Mouse (Mus musculus) liver, postnatal 0 days (tissue): ENCODE results near the gene Slc25a22. TPM values are rescaled to one million over a fixed set of nuclear protein-coding genes. Genes with fewer than 3 reads are reported as not detected.

Experiments
- ATAC-seq: fragments of 200-750 bp; cut with Nextera tagmentation; 2 replicates; pipeline ENCODE4 v1.8.0; 2017; ENCODE audit warnings: mild to moderate bottlenecking, moderate library complexity
- DNase-seq: peaks from one replicate; pipeline ENCODE4 v3.0.0-alpha.2; 2016
- H3K27ac ChIP-seq: fragments of 300-500 bp; sonication (generic); 2 replicates; pipeline ENCODE4 v1.5.1; 2014; ENCODE audit warnings: antibody characterized with exemption, moderate library complexity, mild to moderate bottlenecking, low read depth
- H3K27me3 ChIP-seq: fragments of 300-500 bp; sonication (generic); 2 replicates; pipeline ENCODE4 v1.6.1; 2014; ENCODE audit warnings: low read length, control low read depth, mixed read lengths; ENCODE audit not compliant: insufficient read depth
- H3K36me3 ChIP-seq: fragments of 300-500 bp; sonication (generic); replicated peaks from 2 replicates; pipeline ENCODE4 v1.6.1; 2014; ENCODE audit warnings: mild to moderate bottlenecking, control low read depth, low read length, moderate library complexity, mixed read lengths; ENCODE audit not compliant: insufficient read depth
- H3K4me1 ChIP-seq: fragments of 300-500 bp; sonication (generic); 2 replicates; pipeline ENCODE4 v1.6.1; 2014; ENCODE audit warnings: antibody characterized with exemption, mild to moderate bottlenecking, control low read depth; ENCODE audit not compliant: insufficient read depth
- H3K4me2 ChIP-seq: fragments of 300-500 bp; sonication (generic); 2 replicates; pipeline ENCODE4 v1.6.1; 2014; ENCODE audit warnings: low read depth, mild to moderate bottlenecking, low read length, moderate library complexity, mixed read lengths
- H3K4me3 ChIP-seq: fragments of 300-500 bp; sonication (generic); 2 replicates; pipeline ENCODE4 v1.5.1; 2014; ENCODE audit warnings: low read depth, low read length
- H3K9ac ChIP-seq: fragments of 300-500 bp; sonication (generic); replicated peaks from 2 replicates; pipeline ENCODE4 v1.6.1; 2014; ENCODE audit warnings: mild to moderate bottlenecking, moderate library complexity
- H3K9me3 ChIP-seq: fragments of 300-500 bp; sonication (generic); 2 replicates; pipeline ENCODE4 v1.6.1; 2016; ENCODE audit warnings: mild to moderate bottlenecking, control low read depth, low read length, mixed read lengths
- CTCF ChIP-seq: sonication (generic); IDR thresholded peaks from 2 replicates; pipeline ENCODE4 v1.5.1; 2016; ENCODE audit warnings: antibody characterized with exemption, low read depth
- EP300 ChIP-seq: IDR thresholded peaks from 2 replicates; pipeline ENCODE4 v1.6.1; 2016; ENCODE audit warnings: antibody characterized with exemption, low read depth, mild to moderate bottlenecking
- WGBS: fragments of 180-500 bp; shearing (Covaris S2); extraction: QIAGEN DNeasy Blood & Tissue Kit; methylation state at CpG from one replicate; pipeline ENCODE4 v1.1.7; 2014; ENCODE audit not compliant: insufficient replicate concordance; 5-methylcytosine and 5-hydroxymethylcytosine counted together
- polyA plus RNA-seq: library from polyadenylated mRNA; unstranded; fragments of >200 nt; fragmentation: Nextera tagmentation; extraction: Ambion mirVana; gene quantifications from 2 replicates; pipeline ENCODE4 v1.2.1, GENCODE M21; 2015

Gene Slc25a22
- 38.4 and 41.6 TPM in 2 replicates for polyA plus RNA-seq

DNA sequence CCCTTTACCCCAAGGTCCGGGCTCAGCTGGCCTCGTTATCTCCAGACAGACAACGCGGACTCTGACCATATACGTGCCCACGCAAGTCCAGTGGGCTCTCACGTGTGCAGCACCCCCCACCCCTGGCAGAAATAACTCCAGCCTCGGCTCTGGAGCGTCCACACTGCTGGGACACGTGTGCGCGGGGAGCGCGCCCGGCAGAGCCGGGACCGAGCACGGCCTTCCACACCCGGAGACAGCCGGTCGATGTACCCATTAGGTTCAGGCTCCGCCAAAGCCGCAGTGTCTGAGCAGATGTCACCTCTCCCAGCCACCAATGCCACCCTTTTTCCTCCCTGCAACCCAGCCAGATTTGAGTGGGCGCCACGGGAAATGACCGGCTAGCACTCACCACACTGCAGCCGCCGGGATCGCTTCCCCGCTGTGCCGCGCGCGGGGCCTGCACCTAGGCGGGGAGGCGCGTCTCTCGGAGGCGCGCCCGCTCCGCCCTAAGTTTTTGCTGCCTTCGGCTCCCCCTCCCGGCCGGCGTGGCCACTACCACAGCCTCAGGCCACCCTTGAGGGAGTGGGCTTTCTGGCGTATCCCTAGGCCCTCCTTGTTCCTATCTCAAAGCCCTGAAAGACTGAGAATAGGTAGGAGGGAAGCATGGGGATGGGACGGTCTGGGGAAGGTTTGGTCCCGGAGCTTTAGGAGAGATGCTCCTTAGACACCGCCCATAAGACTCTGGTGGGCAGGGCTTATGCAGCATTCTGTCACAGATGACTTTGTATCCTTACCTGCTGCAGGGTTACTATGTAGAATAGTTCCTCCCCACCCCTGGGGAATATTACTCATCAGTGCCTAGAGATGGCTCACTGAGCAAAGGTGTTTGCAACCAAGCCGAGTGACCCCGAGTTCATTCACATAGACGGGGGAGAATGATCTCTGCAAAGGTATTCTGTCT lies at the start of gene Slc25a22:
Gene Slc25a22 (minus strand): TSS at position 715 of the 943 bp plus-strand sequence.
- Histone ChIP-seq H3K4me1 (peaks cover 50% of the 10 kb centered on the region), H3K27me3 (no peaks in the 10 kb centered on the region), H3K36me3 (peaks cover 36% of the 10 kb centered on the region), H3K4me3 (peak within 1 kb of the TSS; percentile 82), H3K27ac (peak within 1 kb of the TSS; percentile 86), H3K9me3 (no peaks in the 10 kb centered on the region), H3K9ac (peak within 1 kb of the TSS; percentile 78), H3K4me2 (peak within 1 kb of the TSS; percentile 93)
- DNase-seq (peak; percentile 89), ATAC-seq (peak; percentile 81)
- TF ChIP-seq EP300 (no peak; the same call in 1 of the 2 replicates), CTCF (peak; percentile 87)
- WGBS: 8% methylated on average over 47 of the region's 53 CpGs

DNA sequence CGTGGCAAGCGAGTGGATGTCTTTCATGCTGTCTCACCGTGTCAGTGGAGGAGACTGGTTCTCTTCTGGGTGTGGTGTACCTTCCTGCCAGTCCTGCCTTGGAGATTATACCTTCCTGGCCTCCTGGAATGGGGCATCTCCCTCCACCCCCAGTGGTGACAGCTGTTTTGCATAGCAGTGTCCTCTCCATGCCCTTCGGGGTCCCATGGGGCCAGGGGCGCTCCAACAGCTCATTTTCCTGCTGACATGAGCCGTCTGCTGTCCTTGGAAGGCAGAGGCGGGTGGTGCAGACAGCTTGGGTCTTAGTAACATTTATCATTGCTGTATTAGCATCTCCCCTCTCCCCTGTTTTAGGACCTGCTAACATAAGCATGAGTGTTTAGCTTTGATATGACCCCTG lies 49.4 kb upstream of the Slc25a22 start:
- H3K9ac ChIP-seq: no peak overlapping the region
- H3K4me1 ChIP-seq: peaks cover 9% of the 10 kb centered on the region
- 72% methylated on average over 7 of the region's 7 CpGs for WGBS
- H3K36me3 ChIP-seq: peaks cover 23% of the 10 kb centered on the region; the same call in 1 of the 2 replicates
- H3K27ac ChIP-seq: no peak overlapping the region
- H3K4me3 ChIP-seq: no peak overlapping the region
- TF ChIP-seq EP300: no peak
- no peak for TF ChIP-seq CTCF
- H3K27me3 ChIP-seq: peaks cover 11% of the 10 kb centered on the region; the same call in 1 of the 2 replicates
- no peak overlapping the region for H3K4me2 ChIP-seq
- DNase-seq: no peak
- no peak for ATAC-seq
- H3K9me3 ChIP-seq: no peaks in the 10 kb centered on the region

DNA sequence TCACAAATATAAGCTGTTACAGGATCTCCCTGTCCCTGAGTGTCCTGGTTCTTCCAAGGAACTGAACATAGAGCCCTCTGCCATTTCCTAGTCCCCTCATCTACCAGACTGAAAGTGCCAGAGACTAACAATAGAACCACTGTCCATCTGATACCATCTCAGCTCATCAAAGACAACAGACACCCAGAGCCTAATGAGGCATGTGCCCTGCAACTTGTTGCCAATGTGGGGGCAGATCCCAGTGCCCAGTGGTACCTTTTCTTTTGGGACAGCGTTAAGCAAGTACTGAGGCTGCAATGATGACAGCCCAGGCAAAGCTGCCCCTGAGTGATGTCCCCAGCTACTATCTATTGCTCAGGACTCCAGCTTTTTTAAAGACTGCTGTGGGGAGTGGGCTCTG lies 48.5 kb upstream of the Slc25a22 start:
- H3K4me1 ChIP-seq: peaks cover 18% of the 10 kb centered on the region
- DNase-seq: no peak
- H3K4me2 ChIP-seq: no peak overlapping the region
- ATAC-seq: no peak
- 89% methylated on average over 1 of the region's 1 CpGs for WGBS
- peaks cover 21% of the 10 kb centered on the region; the same call in 1 of the 2 replicates for H3K36me3 ChIP-seq
- H3K27ac ChIP-seq: no peak overlapping the region
- no peak overlapping the region for H3K4me3 ChIP-seq
- peaks cover 18% of the 10 kb centered on the region for H3K27me3 ChIP-seq
- no peaks in the 10 kb centered on the region for H3K9me3 ChIP-seq
- TF ChIP-seq CTCF (no peak), EP300 (no peak)
- no peak overlapping the region for H3K9ac ChIP-seq

DNA sequence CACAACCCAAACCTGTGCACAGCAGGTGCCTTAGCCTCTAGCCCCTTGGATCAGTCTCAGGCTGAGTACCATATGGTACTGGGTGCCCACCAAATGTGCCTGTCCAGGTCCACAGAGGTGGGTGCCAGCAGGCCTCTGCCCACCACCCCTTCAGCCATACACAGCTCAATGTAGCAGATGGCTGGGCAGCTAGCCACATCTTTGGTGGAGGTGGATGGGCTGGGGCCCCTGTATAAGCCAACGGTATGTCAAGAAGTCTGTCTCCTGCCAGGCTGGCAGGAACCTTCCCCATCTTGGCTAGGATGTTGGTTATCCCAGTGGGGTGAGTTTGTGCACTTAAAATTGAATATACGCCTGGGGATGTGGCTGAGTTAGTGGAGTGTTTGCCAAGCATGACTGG lies 47.9 kb upstream of the Slc25a22 start:
- ATAC-seq: no peak
- no peak overlapping the region for H3K4me3 ChIP-seq
- WGBS: 75% methylated on average over 2 of the region's 2 CpGs
- no peaks in the 10 kb centered on the region for H3K9me3 ChIP-seq
- peaks cover 23% of the 10 kb centered on the region for H3K4me1 ChIP-seq
- no peak overlapping the region for H3K27ac ChIP-seq
- H3K27me3 ChIP-seq: peaks cover 18% of the 10 kb centered on the region
- TF ChIP-seq EP300 (no peak), CTCF (no peak)
- H3K36me3 ChIP-seq: peaks cover 19% of the 10 kb centered on the region; the same call in 1 of the 2 replicates
- H3K4me2 ChIP-seq: no peak overlapping the region
- no peak overlapping the region for H3K9ac ChIP-seq
- no peak for DNase-seq

DNA sequence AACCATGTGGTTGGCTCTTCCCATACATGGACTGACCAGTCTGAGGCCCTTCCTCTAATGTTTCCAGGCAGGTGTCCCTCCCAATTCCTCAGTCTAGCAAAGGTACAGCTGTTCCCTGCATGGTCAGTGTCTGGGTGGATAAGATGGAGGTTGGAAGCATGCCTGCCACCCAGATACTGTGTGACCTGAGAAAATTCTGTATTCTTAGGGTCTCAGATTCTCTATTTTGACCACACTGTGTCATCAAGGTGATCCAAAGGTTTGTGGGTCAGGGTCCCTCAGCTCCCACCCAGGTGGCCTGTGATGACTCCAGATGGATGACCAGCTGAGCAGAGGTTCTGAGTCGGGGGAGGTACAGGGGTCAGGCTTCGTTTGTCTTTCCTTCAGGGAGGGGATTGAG lies 47.5 kb upstream of the Slc25a22 start:
- Histone ChIP-seq H3K9me3 (no peaks in the 10 kb centered on the region), H3K4me2 (no peak overlapping the region), H3K36me3 (peaks cover 19% of the 10 kb centered on the region; the same call in 1 of the 2 replicates), H3K27ac (no peak overlapping the region), H3K9ac (no peak overlapping the region), H3K4me3 (no peak overlapping the region), H3K27me3 (peaks cover 18% of the 10 kb centered on the region), H3K4me1 (peaks cover 23% of the 10 kb centered on the region)
- ATAC-seq (no peak), DNase-seq (no peak)
- TF ChIP-seq CTCF (no peak), EP300 (no peak)
- WGBS: 80% methylated on average over 2 of the region's 2 CpGs

DNA sequence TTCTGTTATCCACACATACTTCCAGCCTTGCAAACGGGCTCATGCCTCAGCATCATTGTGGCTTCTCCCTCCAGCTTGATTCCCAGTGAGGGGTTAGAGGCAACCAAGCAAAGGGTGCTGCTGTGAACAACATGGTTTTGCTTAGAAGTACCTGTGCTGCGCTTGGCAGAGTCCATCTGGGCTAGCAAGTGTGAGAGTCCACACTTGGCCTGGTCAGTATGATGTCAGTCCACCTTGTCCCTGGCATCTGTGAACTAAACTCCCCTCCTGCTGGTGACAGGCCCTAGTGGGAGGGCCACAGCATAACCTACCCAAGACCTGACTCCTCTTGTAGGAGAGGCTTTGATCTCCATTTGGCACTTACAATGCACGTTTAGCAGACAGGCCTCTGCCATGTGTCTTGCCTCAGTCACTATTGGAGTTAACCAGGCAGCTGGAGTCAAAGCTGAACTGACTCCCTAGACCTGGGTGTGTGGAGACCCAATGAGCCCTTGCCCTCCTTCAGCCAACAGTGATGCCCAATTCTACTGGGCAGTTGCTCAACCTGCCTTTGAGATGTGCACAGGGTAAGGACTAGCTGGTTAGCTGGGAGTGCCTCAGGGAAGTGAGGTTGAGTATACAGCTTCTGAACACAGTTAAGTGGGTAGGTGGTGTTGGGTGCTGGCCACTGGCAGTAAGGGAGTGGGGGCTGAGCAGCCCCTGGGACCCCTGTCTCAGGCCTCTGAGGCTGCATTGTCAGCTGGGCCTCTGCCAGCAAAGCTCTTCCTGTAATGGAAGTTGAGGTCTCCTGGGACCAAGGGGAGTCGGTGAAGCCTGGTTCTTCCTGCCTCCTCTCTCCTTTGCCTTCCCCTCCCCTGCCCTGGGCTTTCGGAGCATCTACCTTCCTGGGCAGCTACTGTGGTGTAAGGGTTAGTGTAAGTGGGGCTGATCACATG lies 46.8 kb upstream of the Slc25a22 start:
- peaks cover 23% of the 10 kb centered on the region for H3K4me1 ChIP-seq
- H3K36me3 ChIP-seq: peaks cover 19% of the 10 kb centered on the region; the same call in 1 of the 2 replicates
- H3K9me3 ChIP-seq: no peaks in the 10 kb centered on the region
- TF ChIP-seq EP300 (no peak), CTCF (no peak)
- no peak overlapping the region for H3K4me3 ChIP-seq
- no peak overlapping the region for H3K9ac ChIP-seq
- DNase-seq (no peak), ATAC-seq (no peak)
- H3K4me2 ChIP-seq: no peak overlapping the region
- no peak overlapping the region for H3K27ac ChIP-seq
- H3K27me3 ChIP-seq: peaks cover 18% of the 10 kb centered on the region
- 67% methylated on average over 5 of the region's 5 CpGs for WGBS
